Mouse (Mus musculus): ENCODE data around the gene Slamf1. TPM values are rescaled to one million over a fixed set of nuclear protein-coding genes. Genes with fewer than 3 reads are reported as not detected.

Gene Slamf1
- polyA plus RNA-seq (2014; fragmentation: Nextera tagmentation; extraction: Ambion mirVana), result 0.28 and 0.35 TPM in 2 replicates

GRCm38 (mm10) chr1:171766898-171767297 is at the start of gene Slamf1:
Slamf1 (plus strand) TSS chr1:171767127.
- no peak for ATAC-seq (replicated peaks; ENCODE audit: insufficient number of reproducible peaks, low FRiP score, low TSS enrichment, low read depth)
- 26% methylated on average over 6 of the region's 6 CpGs for WGBS

GRCm38 (mm10) chr1:171731195-171731594 is 35.7 kb upstream of the Slamf1 start:
- Histone ChIP-seq H3K27me3 (ENCODE audit: control insufficient read depth, insufficient read depth, low read length) (no peaks in the 10 kb centered on the region), H3K36me3 (replicated peaks; ENCODE audit: control insufficient read depth, insufficient read depth, low read depth, low read length) (no peaks in the 10 kb centered on the region), H3K4me2 (ENCODE audit: low read depth, low read length) (no peak overlapping the region), H3K4me1 (ENCODE audit: control insufficient read depth, insufficient read depth, low read length) (no peaks in the 10 kb centered on the region), H3K9ac (replicated peaks; ENCODE audit: low read length) (no peak overlapping the region), H3K9me3 (replicated peaks; ENCODE audit: control insufficient read depth, low read length) (no peaks in the 10 kb centered on the region), H3K4me3 (ENCODE audit: low read depth, low read length) (no peak overlapping the region), H3K27ac (replicated peaks; ENCODE audit: low read depth, low read length) (no peak overlapping the region)
- no peak for DNase-seq (ENCODE audit: low spot score)
- no peak for ATAC-seq (replicated peaks; ENCODE audit: insufficient number of reproducible peaks, low FRiP score, low TSS enrichment, low read depth)

More at GRCm38 (mm10) chr1:171766898-171767297, at the start of gene Slamf1:
- H3K9me3 ChIP-seq (replicated peaks; ENCODE audit: control insufficient read depth, low read length), result no peaks in the 10 kb centered on the region
- no peaks in the 10 kb centered on the region for H3K27me3 ChIP-seq (ENCODE audit: control insufficient read depth, insufficient read depth, low read length)
- H3K4me2 ChIP-seq (ENCODE audit: low read depth, low read length), result no peak within 1 kb of the TSS
- H3K4me3 ChIP-seq (ENCODE audit: low read depth, low read length), result no peak within 1 kb of the TSS
- DNase-seq (ENCODE audit: low spot score), result no peak
- H3K4me1 ChIP-seq (ENCODE audit: control insufficient read depth, insufficient read depth, low read length), result no peaks in the 10 kb centered on the region
- H3K36me3 ChIP-seq (replicated peaks; ENCODE audit: control insufficient read depth, insufficient read depth, low read depth, low read length), result no peaks in the 10 kb centered on the region
- H3K27ac ChIP-seq (replicated peaks; ENCODE audit: low read depth, low read length), result no peak within 1 kb of the TSS
- H3K9ac ChIP-seq (replicated peaks; ENCODE audit: low read length), result no peak within 1 kb of the TSS

GRCm38 (mm10) chr1:171734898-171735297 is 32.0 kb upstream of the Slamf1 start:
- Histone ChIP-seq H3K4me3 (ENCODE audit: low read depth, low read length) (no peak overlapping the region), H3K9me3 (replicated peaks; ENCODE audit: control insufficient read depth, low read length) (no peaks in the 10 kb centered on the region), H3K27me3 (ENCODE audit: control insufficient read depth, insufficient read depth, low read length) (no peaks in the 10 kb centered on the region), H3K27ac (replicated peaks; ENCODE audit: low read depth, low read length) (no peak overlapping the region), H3K9ac (replicated peaks; ENCODE audit: low read length) (no peak overlapping the region), H3K36me3 (replicated peaks; ENCODE audit: control insufficient read depth, insufficient read depth, low read depth, low read length) (no peaks in the 10 kb centered on the region), H3K4me2 (ENCODE audit: low read depth, low read length) (no peak overlapping the region), H3K4me1 (ENCODE audit: control insufficient read depth, insufficient read depth, low read length) (no peaks in the 10 kb centered on the region)
- ATAC-seq (replicated peaks; ENCODE audit: insufficient number of reproducible peaks, low FRiP score, low TSS enrichment, low read depth), result no peak
- DNase-seq (ENCODE audit: low spot score), result no peak
- WGBS, result 84% methylated on average over 6 of the region's 6 CpGs

- no peak overlapping the region for H3K4me3 ChIP-seq (ENCODE audit: low read depth, low read length)
- H3K27ac ChIP-seq (replicated peaks; ENCODE audit: low read depth, low read length), result no peak overlapping the region
- no peaks in the 10 kb centered on the region for H3K36me3 ChIP-seq (replicated peaks; ENCODE audit: control insufficient read depth, insufficient read depth, low read depth, low read length)
- no peaks in the 10 kb centered on the region for H3K9me3 ChIP-seq (replicated peaks; ENCODE audit: control insufficient read depth, low read length)
- no peak overlapping the region for H3K4me2 ChIP-seq (ENCODE audit: low read depth, low read length)
- no peak for DNase-seq (ENCODE audit: low spot score)
- no peaks in the 10 kb centered on the region for H3K4me1 ChIP-seq (ENCODE audit: control insufficient read depth, insufficient read depth, low read length)
- H3K9ac ChIP-seq (replicated peaks; ENCODE audit: low read length), result no peak overlapping the region
- H3K27me3 ChIP-seq (ENCODE audit: control insufficient read depth, insufficient read depth, low read length), result no peaks in the 10 kb centered on the region
- ATAC-seq (replicated peaks; ENCODE audit: insufficient number of reproducible peaks, low FRiP score, low TSS enrichment, low read depth), result no peak
- 83% methylated on average over 3 of the region's 3 CpGs for WGBS
Observed at GRCm38 (mm10) chr1:171748127-171748969, 18.6 kb upstream of the Slamf1 start.

GRCm38 (mm10) chr1:171761853-171762448 is 5.0 kb upstream of the Slamf1 start:
- Histone ChIP-seq H3K27ac (replicated peaks; ENCODE audit: low read depth, low read length) (no peak overlapping the region), H3K9me3 (replicated peaks; ENCODE audit: control insufficient read depth, low read length) (no peaks in the 10 kb centered on the region), H3K4me3 (ENCODE audit: low read depth, low read length) (no peak overlapping the region), H3K4me2 (ENCODE audit: low read depth, low read length) (no peak overlapping the region), H3K36me3 (replicated peaks; ENCODE audit: control insufficient read depth, insufficient read depth, low read depth, low read length) (no peaks in the 10 kb centered on the region), H3K27me3 (ENCODE audit: control insufficient read depth, insufficient read depth, low read length) (no peaks in the 10 kb centered on the region), H3K9ac (replicated peaks; ENCODE audit: low read length) (no peak overlapping the region), H3K4me1 (ENCODE audit: control insufficient read depth, insufficient read depth, low read length) (no peaks in the 10 kb centered on the region)
- DNase-seq (ENCODE audit: low spot score) (no peak), ATAC-seq (replicated peaks; ENCODE audit: insufficient number of reproducible peaks, low FRiP score, low TSS enrichment, low read depth) (no peak)
- WGBS, result 73% methylated on average over 5 of the region's 5 CpGs

GRCm38 (mm10) chr1:171770996-171771395 is 4.1 kb downstream of the Slamf1 start:
- Histone ChIP-seq H3K9ac (replicated peaks; ENCODE audit: low read length) (no peak overlapping the region), H3K27me3 (ENCODE audit: control insufficient read depth, insufficient read depth, low read length) (no peaks in the 10 kb centered on the region), H3K4me1 (ENCODE audit: control insufficient read depth, insufficient read depth, low read length) (no peaks in the 10 kb centered on the region), H3K9me3 (replicated peaks; ENCODE audit: control insufficient read depth, low read length) (no peaks in the 10 kb centered on the region), H3K4me3 (ENCODE audit: low read depth, low read length) (no peak overlapping the region), H3K4me2 (ENCODE audit: low read depth, low read length) (no peak overlapping the region), H3K27ac (replicated peaks; ENCODE audit: low read depth, low read length) (no peak overlapping the region), H3K36me3 (replicated peaks; ENCODE audit: control insufficient read depth, insufficient read depth, low read depth, low read length) (no peaks in the 10 kb centered on the region)
- 69% methylated on average over 6 of the region's 6 CpGs for WGBS
- ATAC-seq (replicated peaks; ENCODE audit: insufficient number of reproducible peaks, low FRiP score, low TSS enrichment, low read depth) (no peak), DNase-seq (ENCODE audit: low spot score) (no peak)

- Histone ChIP-seq H3K4me1 (ENCODE audit: control insufficient read depth, insufficient read depth, low read length) (no peaks in the 10 kb centered on the region), H3K9me3 (replicated peaks; ENCODE audit: control insufficient read depth, low read length) (no peaks in the 10 kb centered on the region), H3K36me3 (replicated peaks; ENCODE audit: control insufficient read depth, insufficient read depth, low read depth, low read length) (no peaks in the 10 kb centered on the region), H3K9ac (replicated peaks; ENCODE audit: low read length) (no peak overlapping the region), H3K4me3 (ENCODE audit: low read depth, low read length) (no peak overlapping the region), H3K27me3 (ENCODE audit: control insufficient read depth, insufficient read depth, low read length) (no peaks in the 10 kb centered on the region), H3K27ac (replicated peaks; ENCODE audit: low read depth, low read length) (no peak overlapping the region), H3K4me2 (ENCODE audit: low read depth, low read length) (no peak overlapping the region)
- 83% methylated on average over 8 of the region's 8 CpGs for WGBS
- ATAC-seq (replicated peaks; ENCODE audit: insufficient number of reproducible peaks, low FRiP score, low TSS enrichment, low read depth) (no peak), DNase-seq (ENCODE audit: low spot score) (no peak)
Observed at GRCm38 (mm10) chr1:171772121-171772735, 5.3 kb downstream of the Slamf1 start.

Measured in embryonic facial prominence, embryonic 11.5 days (tissue).